Mouse (Mus musculus): Measurements from ENCODE around the gene St3gal6.

DNA sequence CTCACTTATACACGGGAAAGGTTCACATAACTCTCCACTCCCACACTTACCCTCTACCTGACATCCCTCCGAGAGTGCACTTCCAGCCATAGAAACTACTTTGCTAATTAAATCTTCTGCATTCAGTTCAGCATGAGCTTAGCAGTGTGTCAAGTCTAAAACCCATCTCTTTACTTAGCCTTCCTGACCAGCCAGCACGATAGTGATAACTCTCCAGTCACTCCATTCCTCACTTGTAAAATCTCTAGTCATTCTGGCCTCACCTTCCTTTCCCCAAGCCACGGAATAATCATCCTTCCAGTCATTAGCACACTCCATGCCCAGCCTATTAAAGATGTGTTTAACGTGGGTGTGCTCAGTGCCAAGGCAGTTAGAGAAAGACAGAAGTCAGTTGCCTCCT is 9.7 kb upstream of the St3gal6 start:
- no peak for TF ChIP-seq CTCF (IDR thresholded peaks at IDR 0.05; ENCODE audit: control insufficient read depth, insufficient read depth, insufficient replicate concordance, low read depth, low read length)
- no peak for TF ChIP-seq POLR2A (IDR thresholded peaks at IDR 0.05; ENCODE audit: control insufficient read depth, low read depth, low read length)

Data from testis, adult 2 months (tissue).